Mouse (Mus musculus) urinary bladder, postnatal 4 days (tissue): ENCODE data around the gene Kcnh4.
A peak's percentile ranks its signal among the peaks of the same experiment; 100 is the strongest.

Source experiments
- DNase-seq, 2 experiments: peaks; one replicate each; pipeline ENCODE4 v3.0.0; 2021 to 2022; ENCODE audit warnings: low spot score in 2 of 2

Gene Kcnh4

GRCm38 (mm10) chr11:100759611-100760233 is at the start of gene Kcnh4:
TSS of gene Kcnh4 (minus strand) at chr11:100759942.
- DNase-seq, result no peak

- no peak for DNase-seq
These were observed 46.9 kb upstream of the Kcnh4 start for GRCm38 (mm10) chr11:100806380-100807305.

- no peak for DNase-seq
These were observed 45.8 kb upstream of the Kcnh4 start for GRCm38 (mm10) chr11:100805535-100805934.

- DNase-seq, result no peak
These were observed 44.7 kb upstream of the Kcnh4 start for GRCm38 (mm10) chr11:100804409-100804808.

GRCm38 (mm10) chr11:100799426-100799825 is 39.7 kb upstream of the Kcnh4 start:
- DNase-seq, result no peak

GRCm38 (mm10) chr11:100796585-100796984 is 36.8 kb upstream of the Kcnh4 start:
- no peak for DNase-seq

GRCm38 (mm10) chr11:100795386-100795785 is 35.6 kb upstream of the Kcnh4 start:
- no peak for DNase-seq

- no peak for DNase-seq
These were observed 31.8 kb upstream of the Kcnh4 start for GRCm38 (mm10) chr11:100791457-100792049.

GRCm38 (mm10) chr11:100790644-100791043 is 30.9 kb upstream of the Kcnh4 start:
- peak in 1 of 2 experiments; percentile 78 for DNase-seq

- DNase-seq, result no peak
These were observed 30.0 kb upstream of the Kcnh4 start for GRCm38 (mm10) chr11:100789702-100790101.

GRCm38 (mm10) chr11:100785774-100786173 is 26.0 kb upstream of the Kcnh4 start:
- no peak for DNase-seq

GRCm38 (mm10) chr11:100784286-100784685 is 24.5 kb upstream of the Kcnh4 start:
- no peak for DNase-seq

GRCm38 (mm10) chr11:100782568-100782967 is 22.8 kb upstream of the Kcnh4 start:
- no peak for DNase-seq

- no peak for DNase-seq
These were observed 22.2 kb upstream of the Kcnh4 start for GRCm38 (mm10) chr11:100781763-100782475.

- no peak for DNase-seq
These were observed 20.5 kb upstream of the Kcnh4 start for GRCm38 (mm10) chr11:100780247-100780646.

GRCm38 (mm10) chr11:100778069-100778468 is 18.3 kb upstream of the Kcnh4 start:
- no peak for DNase-seq

GRCm38 (mm10) chr11:100775921-100776320 is 16.2 kb upstream of the Kcnh4 start:
- DNase-seq, result no peak

GRCm38 (mm10) chr11:100774261-100774660 is 14.5 kb upstream of the Kcnh4 start:
- no peak for DNase-seq

GRCm38 (mm10) chr11:100770646-100771408 is 11.1 kb upstream of the Kcnh4 start, which contains the start of gene Ghdc:
TSS of gene Ghdc (minus strand) at chr11:100770957.
- DNase-seq, result peak; percentile 68 to 83

GRCm38 (mm10) chr11:100769980-100770379 is 10.2 kb upstream of the Kcnh4 start:
- DNase-seq, result no peak

- no peak for DNase-seq
These were observed 8.1 kb upstream of the Kcnh4 start for GRCm38 (mm10) chr11:100767871-100768270.
